Mouse (Mus musculus) frontal cortex, postnatal 36 days (tissue): ENCODE data around the gene Ino80d.
A peak's percentile ranks its signal among the peaks of the same experiment; 100 is the strongest.

ENCODE experiments used
- DNase-seq, 2 experiments: peaks; one replicate each; pipeline ENCODE4 v3.0.0; 2022; ENCODE audit warnings: low spot score in 2 of 2

Ino80d gene

GRCm38 (mm10) chr1:62914495-62914894, 200.0 kb downstream of the Ino80d start:
- DNase-seq, result no peak

- no peak for DNase-seq
Measured at GRCm38 (mm10) chr1:62911426-62911825, 203.0 kb downstream of the Ino80d start.

- DNase-seq, result no peak
Measured at GRCm38 (mm10) chr1:62909126-62909525, 205.3 kb downstream of the Ino80d start.

- peak; percentile 56 to 78 for DNase-seq
Measured at GRCm38 (mm10) chr1:62908508-62908907, 206.0 kb downstream of the Ino80d start.
